Mouse (Mus musculus) heart, postnatal 0 days (tissue): ENCODE results near the gene Pde6g.

Experiments
- CTCF ChIP-seq: IDR thresholded peaks from 2 replicates; pipeline ENCODE4 v1.5.1; 2016; ENCODE audit warnings: antibody characterized with exemption, control low read depth, low read depth
- EP300 ChIP-seq: IDR thresholded peaks from 2 replicates; pipeline ENCODE4 v1.6.1; 2016; ENCODE audit warnings: antibody characterized with exemption, low read depth

- TF ChIP-seq CTCF (no peak), EP300 (no peak)
Measured at GRCm38 (mm10) chr11:120447179-120447578, 6.1 kb downstream of the Pde6g start.
